Mouse (Mus musculus) testis, adult 2 months (tissue): ENCODE data around the gene Hlx. TPM values are rescaled to one million over a fixed set of nuclear protein-coding genes. Genes with fewer than 3 reads are reported as not detected.

Experiments
- H3K27ac ChIP-seq: fragments of 200-500 bp; 2 replicates; pipeline ENCODE4 v1.5.1; 2012; ENCODE audit warnings: low read depth, low read length; ENCODE audit not compliant: control insufficient read depth, insufficient read depth
- H3K27me3 ChIP-seq: fragments of 200-500 bp; 2 replicates; pipeline ENCODE4 v1.6.1; 2012; ENCODE audit warnings: mild to moderate bottlenecking, low read length, moderate library complexity; ENCODE audit not compliant: control insufficient read depth, insufficient read depth
- H3K36me3 ChIP-seq: fragments of 200-500 bp; 2 replicates; pipeline ENCODE4 v1.6.1; 2012; ENCODE audit warnings: mild to moderate bottlenecking, low read length; ENCODE audit not compliant: control insufficient read depth, insufficient read depth
- H3K4me1 ChIP-seq: fragments of 200-500 bp; 2 replicates; pipeline ENCODE4 v1.6.1; 2012; ENCODE audit warnings: low read length; ENCODE audit not compliant: control insufficient read depth, insufficient read depth
- H3K4me3 ChIP-seq: fragments of 200-500 bp; 2 replicates; pipeline ENCODE4 v1.5.1; 2012; ENCODE audit warnings: low read depth, mild to moderate bottlenecking, low read length, moderate library complexity, mixed read lengths; ENCODE audit not compliant: control insufficient read depth
- CTCF ChIP-seq: fragments of 200-500 bp; IDR thresholded peaks from 2 replicates; pipeline ENCODE4 v1.5.1; 2012; ENCODE audit warnings: low read depth, mild to moderate bottlenecking, inconsistent platforms, low read length, moderate library complexity; ENCODE audit not compliant: control insufficient read depth, insufficient read depth, insufficient replicate concordance
- POLR2A ChIP-seq: fragments of 200-500 bp; IDR thresholded peaks from 2 replicates; pipeline ENCODE4 v1.6.1; 2012; ENCODE audit warnings: low read depth, mild to moderate bottlenecking, inconsistent platforms, low read length, moderate library complexity; ENCODE audit not compliant: control insufficient read depth
- polyA plus RNA-seq: library from polyadenylated mRNA; depleted of rRNA; stranded (reverse); fragments of >200 nt; gene quantifications from 2 replicates; pipeline ENCODE4 v1.2.3, GENCODE M21; 2012

The Hlx gene
- polyA plus RNA-seq, 1 experiment: 0.28 TPM

GRCm38 (mm10) chr1:184717691-184718200 is 14.7 kb downstream of the Hlx start:
- no peaks in the 10 kb centered on the region for H3K36me3 ChIP-seq
- H3K27me3 ChIP-seq: peaks cover 15% of the 10 kb centered on the region
- TF ChIP-seq CTCF (no peak), POLR2A (no peak)
- H3K4me3 ChIP-seq: no peak overlapping the region
- peaks cover 3% of the 10 kb centered on the region for H3K4me1 ChIP-seq
- no peak overlapping the region for H3K27ac ChIP-seq

- Histone ChIP-seq H3K4me3 (no peak overlapping the region), H3K4me1 (peaks cover 3% of the 10 kb centered on the region), H3K27ac (no peak overlapping the region), H3K27me3 (peaks cover 15% of the 10 kb centered on the region), H3K36me3 (no peaks in the 10 kb centered on the region)
- TF ChIP-seq CTCF (no peak), POLR2A (no peak)
Measured at GRCm38 (mm10) chr1:184717016-184717568, 15.3 kb downstream of the Hlx start.

GRCm38 (mm10) chr1:184716117-184716516 is 16.3 kb downstream of the Hlx start:
- peaks cover 3% of the 10 kb centered on the region for H3K4me1 ChIP-seq
- TF ChIP-seq POLR2A (no peak), CTCF (no peak)
- H3K4me3 ChIP-seq: no peak overlapping the region
- H3K36me3 ChIP-seq: no peaks in the 10 kb centered on the region
- H3K27me3 ChIP-seq: peaks cover 15% of the 10 kb centered on the region
- H3K27ac ChIP-seq: no peak overlapping the region

- Histone ChIP-seq H3K27ac (no peak overlapping the region), H3K4me3 (no peak overlapping the region), H3K27me3 (peaks cover 15% of the 10 kb centered on the region), H3K4me1 (peaks cover 3% of the 10 kb centered on the region), H3K36me3 (no peaks in the 10 kb centered on the region)
- TF ChIP-seq CTCF (no peak), POLR2A (no peak)
Measured at GRCm38 (mm10) chr1:184715693-184716092, 16.7 kb downstream of the Hlx start.

GRCm38 (mm10) chr1:184714515-184714914 is 17.9 kb downstream of the Hlx start:
- H3K4me1 ChIP-seq: no peaks in the 10 kb centered on the region; the same call in 1 of the 2 replicates
- H3K4me3 ChIP-seq: no peak overlapping the region
- peaks cover 7% of the 10 kb centered on the region for H3K27me3 ChIP-seq
- no peak overlapping the region for H3K27ac ChIP-seq
- no peaks in the 10 kb centered on the region for H3K36me3 ChIP-seq
- TF ChIP-seq CTCF (no peak), POLR2A (no peak)

- H3K27me3 ChIP-seq: peaks cover 7% of the 10 kb centered on the region
- no peaks in the 10 kb centered on the region; the same call in 1 of the 2 replicates for H3K4me1 ChIP-seq
- H3K4me3 ChIP-seq: no peak overlapping the region
Measured at GRCm38 (mm10) chr1:184713716-184714115, 18.7 kb downstream of the Hlx start.

GRCm38 (mm10) chr1:184707532-184708248 is 24.7 kb downstream of the Hlx start:
- no peak overlapping the region for H3K27ac ChIP-seq
- H3K27me3 ChIP-seq: no peaks in the 10 kb centered on the region
- no peak overlapping the region for H3K4me3 ChIP-seq
- no peaks in the 10 kb centered on the region; the same call in 1 of the 2 replicates for H3K4me1 ChIP-seq
- TF ChIP-seq POLR2A: no peak
- no peak for TF ChIP-seq CTCF
- H3K36me3 ChIP-seq: no peaks in the 10 kb centered on the region

More at GRCm38 (mm10) chr1:184713716-184714115, 18.7 kb downstream of the Hlx start:
- H3K36me3 ChIP-seq: no peaks in the 10 kb centered on the region
- TF ChIP-seq POLR2A: no peak
- TF ChIP-seq CTCF: no peak
- H3K27ac ChIP-seq: no peak overlapping the region
